Mouse (Mus musculus): ENCODE results near the gene Fam222a.

The Fam222a gene

DNA sequence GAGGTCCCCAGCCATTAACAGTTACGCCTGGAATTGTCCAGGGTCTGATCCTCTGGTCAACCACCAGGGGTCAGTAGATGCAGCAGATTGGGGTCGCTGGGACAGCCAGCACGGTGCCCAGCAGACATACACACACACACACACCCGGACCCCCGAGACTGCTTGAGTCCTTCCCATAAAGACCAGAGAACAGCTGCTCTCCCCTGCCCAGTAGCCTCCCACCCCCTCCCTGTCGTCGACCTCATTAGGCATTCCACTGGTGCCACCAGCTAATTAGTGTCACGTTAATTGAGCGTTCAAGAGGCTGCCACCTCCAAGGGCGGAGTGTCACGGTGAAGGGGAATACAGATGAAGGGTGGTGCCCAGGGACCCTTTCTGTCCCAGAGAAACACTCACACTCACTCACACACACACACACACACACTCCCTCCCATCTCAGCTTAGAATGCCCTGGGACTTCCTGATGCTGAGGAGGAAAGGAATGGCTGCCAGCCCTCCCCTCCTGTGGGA, 37.0 kb downstream of the Fam222a start:
- no peak for DNase-seq (ENCODE audit: inconsistent age in 2 of 2, low spot score in 1 of 2)

DNA sequence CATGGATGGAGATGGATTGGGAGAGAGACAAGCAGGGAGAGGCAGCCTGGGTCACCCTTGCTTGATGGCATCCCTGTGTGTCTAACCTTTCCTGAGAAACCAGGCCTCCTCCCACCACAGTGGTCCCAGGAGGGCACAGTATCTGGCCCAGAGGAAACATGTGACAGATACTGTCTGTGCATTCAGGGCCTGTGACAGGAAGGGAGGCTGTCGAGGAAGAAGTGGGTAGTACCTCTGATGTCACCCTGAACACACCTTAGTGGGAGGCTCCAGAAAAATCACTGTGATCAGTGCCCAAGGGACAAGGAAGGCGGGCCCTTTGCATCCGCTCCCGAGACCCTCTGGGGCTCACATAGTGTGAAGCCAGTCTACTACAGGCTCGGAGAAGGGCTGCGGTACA, 38.2 kb downstream of the Fam222a start:
- no peak for DNase-seq (ENCODE audit: inconsistent age in 2 of 2, low spot score in 1 of 2)

DNA sequence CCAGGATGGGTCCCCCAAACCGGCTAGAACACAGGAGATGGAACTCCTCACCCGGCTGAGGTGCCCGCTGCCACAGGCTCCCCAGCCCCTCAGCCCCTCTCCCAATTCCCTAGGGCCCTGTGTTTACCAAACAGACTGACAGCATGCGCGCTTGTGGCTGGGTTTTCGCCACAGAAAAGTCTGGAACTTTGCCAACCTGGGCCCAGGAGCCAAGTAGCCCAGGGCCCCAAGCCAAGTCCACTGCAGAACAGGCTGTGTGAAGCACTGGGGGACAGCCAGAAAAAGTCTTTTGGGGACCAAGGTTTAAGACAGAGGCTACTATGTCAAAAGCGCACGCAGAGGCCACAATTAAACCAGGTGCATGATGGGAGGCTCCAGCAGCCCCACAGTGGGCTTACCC, 39.8 kb downstream of the Fam222a start:
- peak; percentile 80 to 94 for DNase-seq (ENCODE audit: inconsistent age in 2 of 2, low spot score in 1 of 2)

DNA sequence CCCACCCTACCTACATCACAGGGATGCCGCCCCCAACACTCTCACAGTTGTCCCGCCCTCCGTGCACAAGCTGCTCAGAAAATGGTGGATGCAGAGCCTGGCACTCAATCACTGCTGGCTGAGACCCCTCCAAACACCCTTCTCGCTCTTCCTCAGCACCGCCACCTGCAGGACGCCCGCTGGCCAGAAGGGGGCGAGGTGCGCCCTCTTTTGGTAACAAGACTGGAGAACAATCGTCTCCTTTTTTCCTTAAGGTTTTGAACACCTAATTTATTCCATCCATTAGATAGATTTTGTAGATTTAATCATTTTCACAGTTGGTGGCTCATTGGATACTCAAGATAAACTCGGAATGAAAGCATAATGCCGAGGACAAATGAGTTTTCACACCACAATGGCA, 40.7 kb downstream of the Fam222a start:
- peak; percentile 76 to 91 for DNase-seq (ENCODE audit: inconsistent age in 2 of 2, low spot score in 1 of 2)

GRCm38 (mm10) chr5:114611256-114611655, 43.4 kb downstream of the Fam222a start:
- DNase-seq (ENCODE audit: inconsistent age in 2 of 2, low spot score in 1 of 2), result no peak

DNA sequence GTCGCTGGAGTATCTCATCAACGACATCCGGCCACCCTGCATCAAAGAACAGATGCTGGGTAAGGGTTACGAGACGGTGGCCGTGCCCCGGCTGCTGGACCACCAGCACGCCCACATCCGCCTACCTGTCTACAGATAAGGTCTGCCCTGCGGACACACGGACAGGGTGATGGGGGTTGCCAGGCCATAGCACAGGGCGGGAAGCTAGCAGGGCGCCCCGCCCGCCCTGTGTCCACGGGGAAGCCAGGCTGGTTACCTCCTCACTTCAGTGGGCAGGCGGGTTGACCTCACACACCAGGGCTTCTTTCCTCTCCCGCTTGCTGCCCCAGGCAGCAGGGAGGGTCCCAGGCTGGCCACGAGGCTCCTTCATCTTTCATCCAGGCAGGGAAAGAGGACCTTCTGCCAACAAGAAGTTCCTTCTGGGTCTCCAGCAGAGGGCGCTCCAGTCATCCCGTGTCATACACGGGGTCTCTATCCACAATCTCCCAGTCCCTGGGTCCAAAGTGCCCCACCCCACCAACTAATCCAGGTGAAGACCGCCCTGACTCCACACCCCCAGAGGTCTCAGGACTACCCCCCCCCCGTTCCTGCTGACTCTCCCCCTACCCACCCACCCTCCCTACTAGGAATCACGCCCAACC, 44.3 kb downstream of the Fam222a start:
- DNase-seq (ENCODE audit: inconsistent age in 2 of 2, low spot score in 1 of 2), result peak; percentile 34 to 56

DNA sequence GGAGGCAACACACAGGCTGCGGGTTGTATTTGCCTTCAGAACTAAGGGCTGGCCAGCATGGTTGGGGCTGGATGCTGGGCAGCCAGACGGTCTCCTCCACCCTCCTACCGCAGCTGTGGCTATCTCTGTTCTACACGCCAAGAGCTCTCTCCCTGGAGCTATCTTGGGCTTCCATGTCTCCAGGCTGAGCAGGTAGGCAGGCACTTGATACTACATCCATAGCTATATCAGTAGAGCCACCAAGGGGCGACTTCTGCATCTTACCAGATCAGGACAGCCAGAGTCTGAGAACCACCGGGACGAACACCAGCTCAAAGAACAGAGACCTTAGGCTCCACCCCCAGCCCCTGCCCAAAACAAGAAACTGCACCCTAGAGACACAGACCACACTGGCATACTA, 47.0 kb downstream of the Fam222a start:
- DNase-seq (ENCODE audit: inconsistent age in 2 of 2, low spot score in 1 of 2), result peak in 1 of 2 experiments; percentile 39

DNA sequence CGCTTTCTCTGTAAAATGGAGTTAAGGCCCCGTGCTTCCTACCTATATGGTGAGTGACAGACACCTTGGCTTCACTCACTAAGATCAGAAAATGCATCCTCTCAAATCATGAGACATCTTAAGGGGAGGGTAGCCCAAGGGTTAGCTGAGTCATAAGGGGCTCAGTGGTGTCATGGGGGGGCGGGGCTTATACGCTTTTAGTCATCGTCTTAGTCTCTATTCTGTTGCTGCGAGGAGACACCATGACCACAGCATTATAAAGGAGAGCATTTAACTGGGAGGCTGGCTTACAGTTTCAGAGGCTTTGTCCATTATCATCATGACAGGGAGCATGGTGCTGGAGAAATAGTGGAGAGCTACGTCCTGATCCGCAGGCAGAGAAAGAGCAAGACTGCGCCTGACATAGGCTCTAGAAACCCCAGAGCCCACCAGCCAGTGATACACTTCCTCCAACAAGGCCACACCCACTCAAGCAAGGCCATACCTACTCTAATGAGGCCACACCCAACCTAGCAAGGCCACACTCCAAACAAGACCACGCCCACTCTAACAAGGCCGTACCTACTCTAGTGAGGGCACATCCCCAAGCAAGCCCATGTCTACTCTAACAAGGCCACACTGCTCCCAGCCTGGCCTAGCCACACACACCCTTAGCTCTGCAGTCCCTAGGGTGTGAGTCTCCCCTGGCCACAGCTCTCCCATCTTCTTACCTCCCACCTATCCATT, 48.7 kb downstream of the Fam222a start:
- DNase-seq (ENCODE audit: inconsistent age in 2 of 2, low spot score in 1 of 2), result peak in 1 of 2 experiments; percentile 71

GRCm38 (mm10) chr5:114617809-114618208, 50.0 kb downstream of the Fam222a start:
- DNase-seq (ENCODE audit: inconsistent age in 2 of 2, low spot score in 1 of 2), result no peak

GRCm38 (mm10) chr5:114618851-114619250, 51.0 kb downstream of the Fam222a start:
- peak; percentile 69 to 88 for DNase-seq (ENCODE audit: inconsistent age in 2 of 2, low spot score in 1 of 2)

DNA sequence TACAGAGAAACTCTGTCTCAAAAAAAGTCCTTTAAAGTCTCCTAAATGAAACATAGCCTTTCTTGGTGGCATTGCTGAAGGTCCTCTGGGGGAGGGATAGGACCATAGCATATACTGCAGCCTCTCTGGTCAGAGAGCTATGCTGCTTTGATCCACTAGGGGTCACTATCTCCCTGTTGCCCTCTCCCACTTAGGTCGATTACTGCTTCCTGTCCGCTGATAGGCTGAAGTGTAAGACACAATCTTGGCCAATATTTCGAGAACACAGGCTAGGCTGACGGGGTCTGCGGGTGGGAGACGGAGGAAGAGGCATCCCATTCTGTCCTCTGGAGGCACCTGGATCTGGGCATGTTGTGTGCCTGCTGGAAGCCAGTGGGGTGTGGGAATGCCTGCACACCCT, 52.5 kb downstream of the Fam222a start:
- peak in 1 of 2 experiments; percentile 63 for DNase-seq (ENCODE audit: inconsistent age in 2 of 2, low spot score in 1 of 2)

GRCm38 (mm10) chr5:114625590-114625989, 57.8 kb downstream of the Fam222a start:
- DNase-seq (ENCODE audit: inconsistent age in 2 of 2, low spot score in 1 of 2), result peak in 1 of 2 experiments; percentile 80

DNA sequence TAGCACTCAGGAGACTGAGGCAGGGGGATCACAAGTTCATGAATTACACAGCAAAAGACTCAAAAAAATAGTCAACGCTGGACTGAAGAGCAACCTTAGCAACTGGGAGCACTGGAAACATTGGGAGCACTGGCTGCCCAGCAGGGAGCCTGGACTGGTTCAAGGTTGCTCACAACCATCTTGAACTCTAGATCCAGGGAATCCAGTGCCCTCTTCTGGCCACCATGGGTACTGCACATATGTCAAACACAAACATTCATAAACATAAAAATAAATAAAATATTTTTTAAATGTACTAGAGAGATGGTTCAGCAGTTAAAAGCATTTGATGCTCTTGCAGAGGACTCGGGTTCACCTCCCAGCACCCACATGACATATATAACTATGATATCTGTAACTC, 63.5 kb downstream of the Fam222a start:
- DNase-seq (ENCODE audit: inconsistent age in 2 of 2, low spot score in 1 of 2), result peak in 1 of 2 experiments; percentile 66

DNA sequence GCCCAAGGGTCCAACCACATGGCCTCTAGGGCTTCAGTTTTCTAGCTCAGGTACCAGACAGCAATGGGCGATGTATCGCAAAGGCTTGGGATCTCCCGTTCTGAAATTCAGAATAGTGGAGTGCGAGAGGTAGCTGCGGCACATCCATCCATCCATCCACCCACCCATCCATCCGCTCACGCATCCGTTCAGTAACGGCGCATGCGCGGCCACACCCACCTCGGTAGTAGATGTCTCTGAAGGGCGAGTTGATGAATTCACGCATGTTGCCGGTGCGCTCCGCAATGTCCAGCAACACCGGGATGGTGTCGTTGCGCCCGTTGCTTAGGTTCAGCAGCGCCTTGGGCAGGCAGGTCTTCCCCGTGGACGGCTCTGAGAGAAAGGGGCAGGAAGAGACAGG, 68.3 kb downstream of the Fam222a start:
- no peak for DNase-seq (ENCODE audit: inconsistent age in 2 of 2, low spot score in 1 of 2)

- peak; percentile 83 to 94 for DNase-seq (ENCODE audit: inconsistent age in 2 of 2, low spot score in 1 of 2)
Measured at GRCm38 (mm10) chr5:114638769-114639644, 71.2 kb downstream of the Fam222a start.

DNA sequence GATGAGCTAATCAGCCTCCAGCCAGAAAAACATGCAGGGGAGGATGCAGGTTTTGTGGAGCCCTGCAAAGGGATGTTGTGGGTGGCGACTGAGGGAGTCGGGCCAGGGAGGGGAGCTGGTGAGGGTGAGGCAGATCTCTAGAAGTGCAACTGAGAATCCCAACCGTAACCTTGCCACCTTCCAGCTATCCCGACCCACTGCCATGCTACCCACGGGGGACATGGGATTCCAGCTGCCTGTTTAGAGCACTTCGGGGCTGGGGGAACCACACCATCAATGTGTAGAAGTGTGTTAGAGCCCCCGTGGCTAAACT, 71.8 kb downstream of the Fam222a start:
- no peak for DNase-seq (ENCODE audit: inconsistent age in 2 of 2, low spot score in 1 of 2)

- no peak for DNase-seq (ENCODE audit: inconsistent age in 2 of 2, low spot score in 1 of 2)
Measured at GRCm38 (mm10) chr5:114640809-114641208, 73.0 kb downstream of the Fam222a start.

DNA sequence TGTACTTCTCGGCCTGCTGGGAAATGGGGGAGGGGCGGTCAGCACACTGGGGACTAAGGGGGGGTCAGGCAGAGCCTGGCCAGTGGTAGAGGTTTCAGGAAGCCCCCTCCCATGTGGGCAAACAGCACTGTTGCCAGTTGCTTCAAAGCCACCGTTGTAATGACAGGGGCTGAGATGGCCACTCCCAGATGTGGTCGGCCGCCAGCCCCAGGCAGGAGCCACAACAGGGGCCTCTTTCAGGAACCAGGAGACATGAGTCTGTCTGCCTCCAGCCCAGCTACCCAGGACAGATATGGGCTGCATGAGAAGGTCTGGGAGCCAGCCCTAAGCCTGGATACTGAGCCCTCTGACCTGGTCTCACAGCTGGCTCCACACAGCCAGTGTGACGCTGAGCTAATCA, 77.1 kb downstream of the Fam222a start:
- DNase-seq (ENCODE audit: inconsistent age in 2 of 2, low spot score in 1 of 2), result no peak

- DNase-seq (ENCODE audit: inconsistent age in 2 of 2, low spot score in 1 of 2), result no peak
Measured at GRCm38 (mm10) chr5:114645916-114646315, 78.1 kb downstream of the Fam222a start.

DNA sequence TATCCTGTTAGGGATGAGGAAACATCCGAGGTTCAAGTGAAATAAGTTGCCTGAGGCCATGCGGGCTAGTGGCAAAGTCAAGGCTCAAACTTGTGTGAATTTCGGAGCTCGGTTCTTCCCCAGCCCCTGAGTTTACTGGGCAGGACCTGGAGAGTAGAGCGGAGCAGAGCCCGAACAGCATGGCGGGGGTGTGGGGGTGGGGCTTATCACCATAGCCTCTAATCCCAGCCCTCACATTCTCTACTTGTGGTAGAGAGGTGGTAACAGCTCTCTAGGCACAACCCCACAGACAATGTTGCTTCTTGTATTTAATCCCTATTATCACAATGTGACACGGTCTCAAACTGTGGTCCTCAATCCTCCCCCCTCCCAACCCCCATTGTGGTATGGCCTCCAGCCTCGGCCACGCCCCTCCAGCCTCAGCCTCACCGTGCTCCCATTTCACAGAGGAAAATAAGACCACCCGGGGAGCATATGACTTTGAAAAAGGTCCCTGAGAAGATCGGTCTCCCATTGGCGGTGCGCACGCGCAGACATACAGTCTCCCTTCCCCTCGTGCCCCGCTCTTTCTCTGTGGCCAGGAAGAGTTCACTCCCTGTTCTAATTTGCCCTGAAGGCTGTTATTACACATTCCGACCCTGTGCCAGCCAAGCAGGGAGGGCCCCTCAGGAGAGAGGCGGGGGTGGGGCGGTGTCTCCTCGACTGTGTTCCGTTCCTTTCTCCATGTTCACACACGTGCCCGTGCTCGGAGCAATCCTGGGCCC, 79.6 kb downstream of the Fam222a start:
- DNase-seq (ENCODE audit: inconsistent age in 2 of 2, low spot score in 1 of 2), result peak; percentile 30 to 61
